ENCODE assay signal across 9 mouse cellular contexts in genomic region chr10:77583795-77584422, GRCm38 (mm10). TPM values are rescaled to one million over a fixed set of nuclear protein-coding genes. Genes with fewer than 3 reads are reported as not detected.
A peak's percentile ranks its signal among the peaks of the same experiment; 100 is the strongest.
DNase-seq lines count a peak whose midpoint lies in the region; ATAC-seq and TF ChIP-seq lines count a peak whose summit lies in the region.
"Had no signal": no experiment of that assay in that cellular context is flagged by ENCODE, and none has a peak within 500 bp of the region (broad histone marks: within the 10 kb centered on the region; RNA-seq: fewer than 3 reads in every experiment).

No protein-coding gene starts in this region.

- TF ChIP-seq CTCF in intestine, postnatal 0 days (IDR thresholded peaks at IDR 0.05; ENCODE audit: low read depth), result no peak

- no peaks in the 10 kb centered on the region for H3K27me3 ChIP-seq in hindbrain, embryonic 13.5 days
- H3K27me3 ChIP-seq in hindbrain, embryonic 14.5 days (ENCODE audit: control insufficient read depth, insufficient read depth, low read length), result no peaks in the 10 kb centered on the region
- H3K27me3 ChIP-seq in intestine, postnatal 0 days (replicated peaks; ENCODE audit: control insufficient read depth, insufficient read depth, low read length), result no peaks in the 10 kb centered on the region
- no peaks in the 10 kb centered on the region for H3K27me3 ChIP-seq in megakaryocyte, embryonic 14.5 days (replicated peaks)
- H3K27me3 ChIP-seq in midbrain, embryonic 11.5 days (ENCODE audit: control insufficient read depth, insufficient read depth, low read length), result no peaks in the 10 kb centered on the region
- H3K27me3 ChIP-seq: limb, embryonic 15.5 days had no signal

- ATAC-seq in hindbrain, embryonic 13.5 days (ENCODE audit: low FRiP score), result no peak
- ATAC-seq in hindbrain, embryonic 14.5 days (ENCODE audit: low FRiP score), result no peak
- no peak for ATAC-seq in intestine, postnatal 0 days
- ATAC-seq in midbrain, embryonic 11.5 days (ENCODE audit: low FRiP score), result no peak

- 67% methylated on average over 10 of the region's 10 CpGs for WGBS in hindbrain, embryonic 13.5 days
- 71% methylated on average over 10 of the region's 10 CpGs for WGBS in hindbrain, embryonic 14.5 days
- 58% methylated on average over 10 of the region's 10 CpGs for WGBS in intestine, postnatal 0 days
- WGBS in midbrain, embryonic 11.5 days, result 81% methylated on average over 10 of the region's 10 CpGs

- H3K4me1 ChIP-seq in hindbrain, embryonic 13.5 days (replicated peaks), result peaks cover 42% of the 10 kb centered on the region
- peaks cover 25% of the 10 kb centered on the region for H3K4me1 ChIP-seq in hindbrain, embryonic 14.5 days (replicated peaks; ENCODE audit: control insufficient read depth, insufficient read depth, low read length)
- H3K4me1 ChIP-seq in intestine, postnatal 0 days (replicated peaks; ENCODE audit: control insufficient read depth, insufficient read depth, low read length), result peaks cover 24% of the 10 kb centered on the region
- peaks cover 80% of the 10 kb centered on the region for H3K4me1 ChIP-seq in megakaryocyte, embryonic 14.5 days
- H3K4me1 ChIP-seq in midbrain, embryonic 11.5 days (ENCODE audit: control insufficient read depth, insufficient read depth, low read length), result no peaks in the 10 kb centered on the region; the same call in 1 of the 2 replicates

- no peak overlapping the region for H3K4me3 ChIP-seq in hindbrain, embryonic 13.5 days
- no peak overlapping the region for H3K4me3 ChIP-seq in hindbrain, embryonic 14.5 days (replicated peaks; ENCODE audit: low read length)
- no peak overlapping the region for H3K4me3 ChIP-seq in intestine, postnatal 0 days (ENCODE audit: low read depth, low read length)
- peak overlapping the region; percentile 99 for H3K4me3 ChIP-seq in megakaryocyte, embryonic 14.5 days (replicated peaks)
- no peak overlapping the region for H3K4me3 ChIP-seq in midbrain, embryonic 11.5 days (ENCODE audit: low read depth, low read length)
- H3K4me3 ChIP-seq: limb, embryonic 15.5 days had no signal

- no peak overlapping the region for H3K4me2 ChIP-seq in hindbrain, embryonic 13.5 days
- H3K4me2 ChIP-seq in hindbrain, embryonic 14.5 days (replicated peaks), result no peak overlapping the region
- peak overlapping the region; percentile 77 for H3K4me2 ChIP-seq in intestine, postnatal 0 days (replicated peaks; ENCODE audit: low read depth)
- H3K4me2 ChIP-seq in midbrain, embryonic 11.5 days, result no peak overlapping the region
- H3K4me2 ChIP-seq: limb, embryonic 15.5 days had no signal

- peak overlapping the region; percentile 91; the same call in 1 of the 2 replicates for H3K9ac ChIP-seq in hindbrain, embryonic 13.5 days
- H3K9ac ChIP-seq in hindbrain, embryonic 14.5 days, result no peak overlapping the region
- no peak overlapping the region for H3K9ac ChIP-seq in intestine, postnatal 0 days (ENCODE audit: low read depth, low read length)
- no peak overlapping the region for H3K9ac ChIP-seq in midbrain, embryonic 11.5 days (ENCODE audit: low read length)
- H3K9ac ChIP-seq: limb, embryonic 15.5 days had no signal

- peaks cover 21% of the 10 kb centered on the region for H3K36me3 ChIP-seq in hindbrain, embryonic 13.5 days
- H3K36me3 ChIP-seq in hindbrain, embryonic 14.5 days (replicated peaks; ENCODE audit: control insufficient read depth, insufficient read depth), result peaks cover 7% of the 10 kb centered on the region
- H3K36me3 ChIP-seq in intestine, postnatal 0 days (ENCODE audit: control insufficient read depth, insufficient read depth), result peaks cover 17% of the 10 kb centered on the region; the same call in 1 of the 2 replicates
- H3K36me3 ChIP-seq in megakaryocyte, embryonic 14.5 days (replicated peaks; ENCODE audit: low read length), result peaks cover 59% of the 10 kb centered on the region
- H3K36me3 ChIP-seq in midbrain, embryonic 11.5 days (ENCODE audit: control insufficient read depth, insufficient read depth, low read length), result no peaks in the 10 kb centered on the region

- no peak for DNase-seq in hindbrain, embryonic 14.5 days (ENCODE audit: low spot score)
- peak; percentile 69 for DNase-seq in c-Kit-positive CD71-positive TER-119-positive erythroid progenitor cells, embryonic 14.5 days (ENCODE audit: low spot score)
- DNase-seq in frontal cortex, postnatal 10 days (ENCODE audit: low spot score in 2 of 2), result no peak
- no peak for DNase-seq in spleen, postnatal 14 days (ENCODE audit: low spot score in 2 of 2)
- DNase-seq in midbrain, embryonic 11.5 days (ENCODE audit: low spot score, missing footprints), result no peak

- H3K9me3 ChIP-seq in hindbrain, embryonic 13.5 days, result no peaks in the 10 kb centered on the region
- no peaks in the 10 kb centered on the region for H3K9me3 ChIP-seq in hindbrain, embryonic 14.5 days (ENCODE audit: control insufficient read depth, low read length)
- H3K9me3 ChIP-seq in intestine, postnatal 0 days (ENCODE audit: control insufficient read depth), result no peaks in the 10 kb centered on the region
- H3K9me3 ChIP-seq in megakaryocyte, embryonic 14.5 days, result no peaks in the 10 kb centered on the region
- no peaks in the 10 kb centered on the region for H3K9me3 ChIP-seq in midbrain, embryonic 11.5 days (ENCODE audit: control insufficient read depth, low read length)
- H3K9me3 ChIP-seq: limb, embryonic 15.5 days had no signal

- H3K27ac ChIP-seq in hindbrain, embryonic 13.5 days, result no peak overlapping the region
- no peak overlapping the region for H3K27ac ChIP-seq in hindbrain, embryonic 14.5 days
- peak overlapping the region; percentile 57; the same call in 1 of the 2 replicates for H3K27ac ChIP-seq in intestine, postnatal 0 days (ENCODE audit: low read depth, low read length)
- no peak overlapping the region for H3K27ac ChIP-seq in midbrain, embryonic 11.5 days (ENCODE audit: low read depth, low read length)
- H3K27ac ChIP-seq: limb, embryonic 15.5 days had no signal

RNA-seq across cellular contexts. Expression of gene Pttg1ip, which starts 2.4 kb away (rescaled TPM):
- polyA plus RNA-seq in hindbrain, embryonic 13.5 days (2015; fragmentation: Nextera tagmentation; extraction: Ambion mirVana), result 69.0 and 71.9 TPM in 2 replicates
- 79.9 and 80.2 TPM in 2 replicates for polyA plus RNA-seq in hindbrain, embryonic 14.5 days (2014; fragmentation: Nextera tagmentation; extraction: Ambion mirVana)
- 200 and 201 TPM in 2 replicates for polyA plus RNA-seq in intestine, postnatal 0 days (2015; fragmentation: Nextera tagmentation; extraction: Ambion mirVana)
- 284 and 814 TPM in 2 replicates for polyA plus RNA-seq in megakaryocyte, embryonic 14.5 days (2012; ENCODE audit: insufficient read depth, low replicate concordance)
- polyA plus RNA-seq in midbrain, embryonic 11.5 days (2014; fragmentation: Nextera tagmentation; extraction: Ambion mirVana), result 68.5 and 73.2 TPM in 2 replicates

RNA-seq across cellular contexts. Expression of gene Sumo3, which starts 22.0 kb away (rescaled TPM):
- 271 and 274 TPM in 2 replicates for polyA plus RNA-seq in hindbrain, embryonic 13.5 days (2015; fragmentation: Nextera tagmentation; extraction: Ambion mirVana)
- 235 and 260 TPM in 2 replicates for polyA plus RNA-seq in hindbrain, embryonic 14.5 days (2014; fragmentation: Nextera tagmentation; extraction: Ambion mirVana)
- polyA plus RNA-seq in intestine, postnatal 0 days (2015; fragmentation: Nextera tagmentation; extraction: Ambion mirVana), result 256 and 269 TPM in 2 replicates
- polyA plus RNA-seq in megakaryocyte, embryonic 14.5 days (2012; ENCODE audit: insufficient read depth, low replicate concordance), result 11.6 and 90.7 TPM in 2 replicates
- polyA plus RNA-seq in midbrain, embryonic 11.5 days (2014; fragmentation: Nextera tagmentation; extraction: Ambion mirVana), result 338 and 353 TPM in 2 replicates

RNA-seq across cellular contexts. Expression of gene Gm49325, which starts 22.1 kb away (rescaled TPM):
- polyA plus RNA-seq in hindbrain, embryonic 13.5 days (2015; fragmentation: Nextera tagmentation; extraction: Ambion mirVana), result 2.1 and 3.4 TPM in 2 replicates
- 3.8 and 5.1 TPM in 2 replicates for polyA plus RNA-seq in hindbrain, embryonic 14.5 days (2014; fragmentation: Nextera tagmentation; extraction: Ambion mirVana)
- polyA plus RNA-seq in intestine, postnatal 0 days (2015; fragmentation: Nextera tagmentation; extraction: Ambion mirVana), result 18.9 TPM in 2 replicates
- 9.0 and 23.2 TPM in 2 replicates for polyA plus RNA-seq in megakaryocyte, embryonic 14.5 days (2012; ENCODE audit: insufficient read depth, low replicate concordance)
- 2.4 TPM in 1 of 2 replicates, not detected in the other for polyA plus RNA-seq in midbrain, embryonic 11.5 days (2014; fragmentation: Nextera tagmentation; extraction: Ambion mirVana)

RNA-seq across cellular contexts. Expression of gene Ube2g2, which starts 38.2 kb away (rescaled TPM):
- polyA plus RNA-seq in hindbrain, embryonic 13.5 days (2015; fragmentation: Nextera tagmentation; extraction: Ambion mirVana), result 94.5 and 95.0 TPM in 2 replicates
- 54.1 and 54.7 TPM in 2 replicates for polyA plus RNA-seq in hindbrain, embryonic 14.5 days (2014; fragmentation: Nextera tagmentation; extraction: Ambion mirVana)
- 36.4 and 37.8 TPM in 2 replicates for polyA plus RNA-seq in intestine, postnatal 0 days (2015; fragmentation: Nextera tagmentation; extraction: Ambion mirVana)
- 14.2 and 28.4 TPM in 2 replicates for polyA plus RNA-seq in megakaryocyte, embryonic 14.5 days (2012; ENCODE audit: insufficient read depth, low replicate concordance)
- 42.8 and 47.6 TPM in 2 replicates for polyA plus RNA-seq in midbrain, embryonic 11.5 days (2014; fragmentation: Nextera tagmentation; extraction: Ambion mirVana)

RNA-seq across cellular contexts. Expression of gene Itgb2, which starts 53.9 kb away (rescaled TPM):
- polyA plus RNA-seq in hindbrain, embryonic 13.5 days (2015; fragmentation: Nextera tagmentation; extraction: Ambion mirVana), result 0.67 and 0.90 TPM in 2 replicates
- 0.99 and 1.1 TPM in 2 replicates for polyA plus RNA-seq in hindbrain, embryonic 14.5 days (2014; fragmentation: Nextera tagmentation; extraction: Ambion mirVana)
- polyA plus RNA-seq in intestine, postnatal 0 days (2015; fragmentation: Nextera tagmentation; extraction: Ambion mirVana), result 1.7 and 2.1 TPM in 2 replicates
- polyA plus RNA-seq in megakaryocyte, embryonic 14.5 days (2012; ENCODE audit: insufficient read depth, low replicate concordance), result 35.5 and 120 TPM in 2 replicates
- polyA plus RNA-seq in midbrain, embryonic 11.5 days (2014; fragmentation: Nextera tagmentation; extraction: Ambion mirVana), result 0.57 and 0.59 TPM in 2 replicates
